Mouse (Mus musculus) kidney, adult 2 months (tissue): ENCODE measurements around the gene Ggact. TPM values are rescaled to one million over a fixed set of nuclear protein-coding genes. Genes with fewer than 3 reads are reported as not detected.

Experiments used
- DNase-seq: peaks from one replicate; pipeline ENCODE4 v3.0.0; 2021
- H3K27ac ChIP-seq: fragments of 200-500 bp; 2 replicates; pipeline ENCODE4 v1.5.1; 2012; ENCODE audit warnings: low read depth, low read length, control low read depth, inconsistent platforms; ENCODE audit not compliant: insufficient read depth
- H3K27me3 ChIP-seq: fragments of 200-500 bp; replicated peaks from 2 replicates; pipeline ENCODE4 v1.6.1; 2012; ENCODE audit warnings: mild to moderate bottlenecking, moderate library complexity, low read length, inconsistent platforms; ENCODE audit not compliant: control insufficient read depth, insufficient read depth
- H3K36me3 ChIP-seq: fragments of 200-500 bp; 2 replicates; pipeline ENCODE4 v1.6.1; 2012; ENCODE audit warnings: mild to moderate bottlenecking, moderate library complexity, low read length, inconsistent platforms; ENCODE audit not compliant: control insufficient read depth, insufficient read depth
- H3K4me1 ChIP-seq: fragments of 200-500 bp; 2 replicates; pipeline ENCODE4 v1.6.1; 2011; ENCODE audit warnings: low read length; ENCODE audit not compliant: control insufficient read depth, insufficient read depth
- H3K4me3 ChIP-seq: fragments of 200-500 bp; 2 replicates; pipeline ENCODE4 v1.5.1; 2011; ENCODE audit warnings: mild to moderate bottlenecking, low read depth, low read length, control low read depth; ENCODE audit not compliant: insufficient read depth
- CTCF ChIP-seq: fragments of 200-500 bp; conservative IDR thresholded peaks from 2 replicates; pipeline ENCODE4 v1.5.1; 2011; ENCODE audit warnings: low read depth, mild to moderate bottlenecking, control low read depth, low read length, moderate library complexity, mixed read lengths; ENCODE audit not compliant: insufficient read depth, insufficient read length
- POLR2A ChIP-seq: fragments of 200-500 bp; IDR thresholded peaks from one replicate; pipeline ENCODE4 v1.6.1; 2011; ENCODE audit warnings: low read depth, low read length, control low read depth
- WGBS: fragments of 180-500 bp; shearing (Covaris S2); methylation state at CpG from one replicate; pipeline ENCODE4 v1.1.7; 2018; 5-methylcytosine and 5-hydroxymethylcytosine counted together
- polyA plus RNA-seq: library from polyadenylated mRNA; depleted of rRNA; stranded (reverse); fragments of >200 nt; gene quantifications from 2 replicates; pipeline ENCODE4 v1.2.3, GENCODE M21; 2012

Gene Ggact
- polyA plus RNA-seq, 1 experiment: 255 TPM

DNA sequence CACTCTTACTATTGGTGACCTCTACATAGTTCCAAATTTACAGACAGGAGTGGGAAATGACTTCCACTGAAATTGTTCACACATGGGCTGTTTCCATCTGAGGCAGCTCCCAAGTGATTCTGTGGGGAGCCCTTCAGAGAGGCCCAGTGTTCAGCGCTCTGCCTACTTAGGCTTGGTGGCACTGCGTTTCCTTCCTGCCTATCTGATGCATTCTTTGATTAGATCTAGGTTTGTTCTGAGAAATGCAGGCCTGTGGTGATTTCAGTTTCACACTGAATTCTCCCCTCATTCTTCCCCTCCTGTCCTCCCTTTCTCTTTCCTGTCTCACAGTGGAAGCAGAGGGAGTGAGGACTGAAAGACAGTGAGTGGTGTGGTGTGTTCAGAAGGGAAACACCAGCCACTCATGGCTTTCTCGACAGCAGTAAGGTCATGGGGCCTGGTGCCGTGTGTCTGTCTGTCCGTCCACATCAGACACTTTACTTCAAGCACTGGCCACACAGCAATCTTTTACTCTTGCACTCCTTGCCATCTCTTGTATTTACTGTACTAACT lies 61.0 kb downstream of the Ggact start:
- no peak overlapping the region for H3K4me3 ChIP-seq
- no peaks in the 10 kb centered on the region for H3K27me3 ChIP-seq
- H3K4me1 ChIP-seq: no peaks in the 10 kb centered on the region
- 79% methylated on average over 5 of the region's 5 CpGs for WGBS
- H3K27ac ChIP-seq: no peak overlapping the region
- TF ChIP-seq CTCF: no peak
- TF ChIP-seq POLR2A: no peak
- DNase-seq: no peak
- H3K36me3 ChIP-seq: no peaks in the 10 kb centered on the region

DNA sequence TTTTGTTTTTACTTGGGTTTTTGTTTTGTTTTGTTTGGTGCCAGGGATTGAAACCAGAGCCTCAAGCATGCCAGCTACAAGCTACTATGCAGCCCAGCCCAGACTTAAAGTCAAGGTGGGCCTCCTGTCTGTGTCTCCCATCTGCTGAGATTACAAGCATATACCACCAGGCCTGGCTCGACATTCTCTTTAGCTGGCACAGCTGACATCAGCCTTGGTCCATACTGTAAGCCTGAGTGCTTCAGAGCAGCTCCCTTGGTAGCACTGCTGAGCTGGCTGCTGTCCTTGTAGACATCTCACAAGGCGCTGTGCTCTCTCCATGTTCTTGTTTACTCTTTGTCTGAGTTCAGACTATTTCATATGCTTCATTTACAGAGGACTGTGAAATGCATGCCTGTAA lies 76.5 kb downstream of the Ggact start:
- no peak for DNase-seq
- H3K4me1 ChIP-seq: no peaks in the 10 kb centered on the region
- H3K36me3 ChIP-seq: no peaks in the 10 kb centered on the region
- TF ChIP-seq CTCF (no peak), POLR2A (no peak)
- no peak overlapping the region for H3K27ac ChIP-seq
- no peak overlapping the region for H3K4me3 ChIP-seq
- WGBS: 64% methylated on average over 2 of the region's 2 CpGs
- no peaks in the 10 kb centered on the region for H3K27me3 ChIP-seq

DNA sequence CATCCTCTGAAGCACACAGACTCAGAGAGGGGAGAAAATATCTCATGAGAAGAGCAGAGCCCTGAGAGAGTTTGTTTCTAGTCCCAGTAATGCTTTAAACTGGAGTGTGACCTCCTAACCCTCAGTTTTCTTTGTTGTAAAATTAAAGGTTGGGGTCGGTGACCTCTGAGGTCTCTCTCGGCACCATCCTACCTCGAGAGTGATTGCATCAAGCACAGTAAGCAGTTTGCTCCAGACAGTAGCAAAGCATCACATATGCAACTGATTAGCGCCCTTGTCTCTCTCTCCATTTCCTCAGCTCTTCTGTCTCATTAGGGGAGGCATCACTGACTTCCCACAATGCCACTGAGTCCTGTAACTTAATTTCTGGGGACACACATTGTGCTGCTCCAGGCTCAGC lies 77.3 kb downstream of the Ggact start:
- no peak overlapping the region for H3K27ac ChIP-seq
- 46% methylated on average over 4 of the region's 4 CpGs for WGBS
- no peak for DNase-seq
- H3K27me3 ChIP-seq: no peaks in the 10 kb centered on the region
- no peak overlapping the region for H3K4me3 ChIP-seq
- TF ChIP-seq CTCF (no peak), POLR2A (no peak)
- no peaks in the 10 kb centered on the region for H3K36me3 ChIP-seq
- H3K4me1 ChIP-seq: no peaks in the 10 kb centered on the region

DNA sequence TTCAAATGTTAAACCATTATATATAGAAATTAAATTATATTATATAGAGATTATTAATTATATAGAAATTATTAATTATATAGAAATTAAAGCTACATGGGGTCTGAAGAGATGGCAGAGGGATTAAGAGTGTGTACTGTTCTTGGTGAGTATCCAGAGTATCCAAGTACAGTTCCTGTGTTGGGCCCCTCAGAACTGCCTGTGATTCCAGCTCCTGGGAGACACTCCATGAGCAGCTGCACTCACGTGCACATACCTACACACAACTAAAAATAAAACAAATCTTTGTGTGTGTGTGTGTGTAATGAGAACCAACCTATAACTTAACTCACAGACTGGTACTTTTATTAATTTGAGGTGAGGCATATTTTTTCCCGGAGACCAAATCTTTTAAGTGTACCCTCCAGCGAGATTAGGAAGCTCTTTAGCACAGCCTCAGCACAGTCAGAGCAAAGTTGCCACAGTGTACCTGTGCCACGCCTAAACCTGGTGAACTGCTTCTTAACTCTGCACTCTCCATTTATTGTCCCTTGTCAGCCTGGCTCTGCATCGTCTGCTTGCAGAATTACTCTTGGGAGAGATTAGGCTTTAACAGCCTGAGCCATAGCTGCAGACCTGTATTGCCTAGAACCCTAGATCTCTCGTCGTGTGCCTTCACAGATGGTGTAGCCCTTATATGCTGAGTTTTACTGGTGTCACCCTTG lies 77.9 kb downstream of the Ggact start:
- WGBS: 78% methylated on average over 7 of the region's 7 CpGs
- H3K4me3 ChIP-seq: no peak overlapping the region
- TF ChIP-seq POLR2A (no peak), CTCF (no peak)

DNA sequence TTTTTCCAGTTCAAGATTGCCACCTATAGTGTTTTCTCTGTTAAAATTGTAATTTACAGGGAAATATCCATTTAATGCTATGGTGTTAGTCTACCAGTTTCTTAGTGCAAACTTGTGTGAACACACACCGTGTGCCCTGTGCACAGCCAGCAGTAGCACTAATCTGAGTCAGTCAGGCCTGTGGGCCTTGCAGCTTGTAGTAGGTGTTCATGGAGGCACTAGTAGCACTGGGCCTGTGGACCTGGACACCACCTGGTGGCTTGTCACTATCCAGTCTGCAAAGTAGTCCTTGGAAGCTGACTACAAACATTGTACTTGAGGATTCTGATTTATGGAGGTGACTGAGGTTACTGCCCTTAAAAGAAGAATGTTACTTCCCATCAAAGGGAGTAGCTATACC lies 78.8 kb downstream of the Ggact start:
- no peaks in the 10 kb centered on the region for H3K36me3 ChIP-seq
- no peak for DNase-seq
- no peak overlapping the region for H3K27ac ChIP-seq
- H3K4me1 ChIP-seq: no peaks in the 10 kb centered on the region
- TF ChIP-seq CTCF (no peak), POLR2A (no peak)
- no peaks in the 10 kb centered on the region for H3K27me3 ChIP-seq
- 97% methylated on average over 1 of the region's 1 CpGs for WGBS
- H3K4me3 ChIP-seq: no peak overlapping the region

More for the DNA sequence above, 77.9 kb downstream of the Ggact start:
- Histone ChIP-seq H3K4me1 (no peaks in the 10 kb centered on the region), H3K27ac (no peak overlapping the region), H3K36me3 (no peaks in the 10 kb centered on the region), H3K27me3 (no peaks in the 10 kb centered on the region)
- no peak for DNase-seq

DNA sequence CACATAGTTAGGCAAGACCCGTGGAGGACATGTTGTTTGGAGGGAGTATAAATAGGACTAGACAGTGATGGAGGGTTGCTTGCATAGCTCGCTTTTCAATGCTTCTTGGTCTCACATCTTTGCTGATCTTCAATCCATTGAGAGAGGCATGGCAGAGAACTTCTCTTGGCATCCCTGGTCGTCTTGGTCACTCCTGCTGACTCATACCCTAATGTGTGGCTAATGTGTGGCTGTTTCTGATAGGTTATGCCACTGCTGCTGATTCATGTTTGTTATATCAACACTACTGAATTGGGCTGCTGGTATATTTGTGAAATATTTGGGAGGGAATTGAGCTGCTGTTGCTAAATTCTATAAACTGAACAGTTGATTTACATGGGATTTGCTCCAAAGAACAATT lies 79.9 kb downstream of the Ggact start:
- no peaks in the 10 kb centered on the region for H3K27me3 ChIP-seq
- H3K36me3 ChIP-seq: no peaks in the 10 kb centered on the region
- H3K4me3 ChIP-seq: no peak overlapping the region
- no peak for TF ChIP-seq POLR2A
- TF ChIP-seq CTCF: no peak
- 91% methylated on average over 3 of the region's 3 CpGs for WGBS
- H3K27ac ChIP-seq: no peak overlapping the region
- no peak for DNase-seq
- no peaks in the 10 kb centered on the region for H3K4me1 ChIP-seq

DNA sequence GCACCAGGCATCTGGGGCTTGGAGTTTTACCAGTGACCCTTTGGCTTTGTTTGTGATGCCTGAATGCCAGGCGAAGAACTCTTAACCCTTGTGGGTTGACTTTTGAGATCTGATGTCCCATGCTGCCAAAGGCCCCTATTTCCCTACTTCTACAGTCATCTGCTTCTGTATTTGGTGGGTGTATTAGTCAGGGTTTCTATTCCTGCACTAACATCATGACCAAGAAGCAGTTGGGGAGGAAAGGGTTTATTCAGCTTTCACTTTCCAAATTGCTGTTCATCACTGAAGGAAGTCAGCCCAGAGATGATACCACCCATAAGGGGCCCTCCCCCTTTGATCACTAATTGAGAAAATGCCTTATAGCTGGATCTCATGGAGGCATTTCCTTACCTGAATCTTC lies 83.1 kb downstream of the Ggact start:
- TF ChIP-seq CTCF (no peak), POLR2A (no peak)
- DNase-seq: no peak
- no peak overlapping the region for H3K27ac ChIP-seq
- no peaks in the 10 kb centered on the region for H3K4me1 ChIP-seq
- 100% methylated on average over 1 of the region's 1 CpGs for WGBS
- no peak overlapping the region for H3K4me3 ChIP-seq
- peaks cover 2% of the 10 kb centered on the region; the same call in 1 of the 2 replicates for H3K36me3 ChIP-seq
- H3K27me3 ChIP-seq: no peaks in the 10 kb centered on the region

DNA sequence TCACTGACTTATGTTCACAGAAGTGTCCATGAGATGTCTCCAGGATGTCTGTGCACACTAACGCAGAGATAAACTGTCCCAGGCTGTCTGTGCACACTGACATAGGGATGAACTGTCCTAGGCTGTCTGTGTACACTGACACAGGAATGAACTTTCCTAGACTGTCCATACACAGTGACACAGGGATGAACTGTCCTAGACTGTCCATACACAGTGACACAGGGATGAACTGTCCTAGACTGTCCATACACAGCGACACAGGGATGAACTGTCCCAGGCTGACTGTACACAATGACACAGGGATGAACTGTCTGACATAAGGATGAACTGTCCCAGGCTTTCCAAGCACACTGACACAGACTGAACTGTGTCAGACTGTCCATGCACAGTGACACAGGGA lies 88.1 kb downstream of the Ggact start:
- H3K27me3 ChIP-seq: no peaks in the 10 kb centered on the region
- H3K36me3 ChIP-seq: peaks cover 2% of the 10 kb centered on the region; the same call in 1 of the 2 replicates
- no peak overlapping the region for H3K4me3 ChIP-seq
- no peak for DNase-seq
- no peaks in the 10 kb centered on the region for H3K4me1 ChIP-seq
- H3K27ac ChIP-seq: no peak overlapping the region
- 94% methylated on average over 2 of the region's 2 CpGs for WGBS
- TF ChIP-seq CTCF (no peak), POLR2A (no peak)
